Mouse (Mus musculus): ENCODE results near the gene Hs1bp3.

Gene Hs1bp3

DNA sequence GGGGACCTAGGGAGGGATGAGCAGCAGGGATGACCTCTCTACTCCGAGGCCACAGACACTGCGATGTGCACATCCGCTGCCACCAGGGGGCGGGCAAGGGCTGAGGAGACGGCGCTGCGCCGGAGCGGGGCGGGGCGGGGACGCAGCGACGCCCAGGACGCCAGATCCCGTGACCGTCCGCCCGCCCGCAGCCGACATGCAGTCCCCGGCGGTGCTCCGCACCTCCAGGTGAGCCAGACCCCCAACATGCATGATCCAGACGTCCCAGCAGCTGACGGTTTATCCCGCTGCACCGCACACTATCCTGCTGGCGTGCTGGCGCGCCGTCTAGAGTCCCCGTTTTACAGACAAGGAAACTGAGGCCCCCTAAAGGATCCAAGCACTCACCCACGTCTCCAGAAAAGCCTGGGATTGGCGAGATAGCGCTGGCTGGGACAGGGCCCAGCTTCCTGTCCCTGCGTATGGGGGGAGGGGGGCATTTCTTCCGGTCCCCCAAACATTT, at the start of gene Hs1bp3:
Hs1bp3 (plus strand) TSS at position 163 of the 502 bp plus-strand sequence.
- DNase-seq (ENCODE audit: low spot score in 2 of 2) = peak; percentile 63 to 79

DNA sequence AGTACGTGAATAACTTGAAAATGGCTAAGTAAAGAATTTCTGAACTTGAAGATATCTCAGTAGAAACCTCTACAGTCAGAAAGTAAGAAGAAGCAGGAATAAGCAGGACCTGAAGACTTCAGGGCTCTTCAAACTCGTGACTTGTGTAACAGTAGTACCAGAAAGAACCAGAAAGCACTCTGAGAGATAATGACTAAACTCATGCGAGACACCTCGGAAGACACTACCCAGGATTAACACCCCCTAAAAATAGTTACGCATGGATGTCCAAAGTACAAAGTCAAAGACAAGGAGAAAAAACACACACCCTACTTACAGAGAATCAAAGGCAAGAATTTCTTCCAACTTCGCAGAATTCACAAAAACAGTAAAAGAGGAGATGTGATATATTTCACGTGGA, 46.9 kb upstream of the Hs1bp3 start:
- no peak for DNase-seq (ENCODE audit: low spot score in 2 of 2)

DNA sequence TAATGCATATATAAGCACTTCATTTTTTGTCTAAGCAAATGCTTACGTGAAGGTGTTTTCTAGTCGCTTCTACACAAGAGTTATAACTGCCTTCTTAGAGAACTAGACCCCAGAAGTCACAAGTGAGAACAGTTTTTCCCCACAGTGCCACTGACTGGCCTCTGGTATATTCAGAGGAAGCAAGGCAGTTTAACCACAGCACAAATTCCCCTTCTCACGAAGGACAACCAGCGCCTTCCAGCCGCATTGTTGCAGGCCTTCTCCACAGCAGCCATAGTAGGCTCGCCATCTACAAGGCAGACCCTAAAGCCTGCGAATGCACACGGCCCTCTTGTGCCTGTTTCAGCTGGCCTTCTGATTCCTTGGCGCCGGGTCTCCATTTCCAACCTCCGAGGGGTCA, 43.6 kb upstream of the Hs1bp3 start:
- no peak for DNase-seq (ENCODE audit: low spot score in 2 of 2)

DNA sequence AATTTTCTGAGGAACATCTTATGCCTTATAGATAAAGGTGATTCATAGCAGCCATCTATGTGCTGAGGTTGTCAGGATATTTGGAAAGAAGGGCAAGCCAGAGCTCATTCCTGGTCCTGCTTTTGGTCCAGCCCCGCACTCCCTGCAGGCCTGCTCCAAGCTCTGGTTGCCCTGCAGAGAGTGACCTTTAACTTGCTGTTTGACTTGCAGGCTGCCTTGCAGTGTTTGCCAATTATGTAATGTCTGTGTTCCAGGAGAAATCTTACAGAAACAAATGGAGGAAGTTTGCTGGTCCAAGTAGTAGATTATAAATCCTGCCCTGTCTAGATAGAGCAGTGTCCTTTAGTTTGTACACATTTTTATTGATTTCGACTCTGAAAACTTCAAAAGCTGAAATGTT, 41.8 kb upstream of the Hs1bp3 start:
- DNase-seq (ENCODE audit: low spot score in 2 of 2) = no peak

GRCm38 (mm10) chr12:8273471-8274171, 39.6 kb upstream of the Hs1bp3 start:
- DNase-seq (ENCODE audit: low spot score in 2 of 2) = no peak

DNA sequence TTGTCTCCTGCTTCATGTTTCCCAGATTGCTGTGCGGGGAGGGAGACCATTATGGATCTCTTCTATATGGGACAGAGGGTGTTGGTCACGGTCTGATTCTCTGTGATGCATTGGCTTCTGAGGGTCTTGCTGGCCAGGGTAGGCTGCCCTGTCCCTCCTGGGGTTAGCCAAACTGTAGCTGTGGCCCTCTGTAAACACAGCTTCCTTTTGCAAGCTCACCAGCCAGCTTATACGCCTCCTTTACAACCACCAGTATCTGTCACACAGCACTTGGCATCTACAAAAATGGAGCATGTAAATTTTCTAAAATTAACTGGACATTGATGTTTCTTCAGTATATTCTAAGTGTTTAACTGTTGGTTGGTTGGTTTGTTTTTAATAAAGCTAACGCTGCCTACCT, 37.8 kb upstream of the Hs1bp3 start:
- DNase-seq (ENCODE audit: low spot score in 2 of 2) = no peak

GRCm38 (mm10) chr12:8281225-8282017, 31.8 kb upstream of the Hs1bp3 start:
- no peak for DNase-seq (ENCODE audit: low spot score in 2 of 2)

GRCm38 (mm10) chr12:8287970-8288369, 25.3 kb upstream of the Hs1bp3 start:
- DNase-seq (ENCODE audit: low spot score in 2 of 2) = no peak

DNA sequence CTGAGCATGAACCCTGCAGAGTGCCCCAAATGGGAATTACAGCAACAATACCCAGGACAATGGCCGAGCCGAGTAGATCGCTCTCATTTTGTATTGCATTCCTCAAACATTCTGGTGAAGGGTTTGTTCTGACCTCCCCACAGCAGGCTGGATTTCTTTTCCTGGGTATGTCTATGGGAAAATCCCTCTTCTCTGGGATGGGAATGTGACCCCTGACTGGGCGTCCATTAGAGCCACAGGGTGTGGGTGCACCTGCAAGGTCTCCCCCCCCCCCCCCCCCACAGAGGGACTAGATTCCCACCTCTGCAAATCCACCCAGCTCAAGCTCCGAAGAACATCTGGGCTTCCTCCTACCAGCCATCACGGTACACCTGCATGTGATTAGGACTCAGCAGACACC, 24.1 kb upstream of the Hs1bp3 start:
- no peak for DNase-seq (ENCODE audit: low spot score in 2 of 2)

- DNase-seq (ENCODE audit: low spot score in 2 of 2) = no peak
Measured at GRCm38 (mm10) chr12:8289499-8289898, 23.7 kb upstream of the Hs1bp3 start.

- no peak for DNase-seq (ENCODE audit: low spot score in 2 of 2)
Measured at GRCm38 (mm10) chr12:8291157-8291853, 21.9 kb upstream of the Hs1bp3 start.

- DNase-seq (ENCODE audit: low spot score in 2 of 2) = no peak
Measured at GRCm38 (mm10) chr12:8295307-8295913, 17.8 kb upstream of the Hs1bp3 start.

GRCm38 (mm10) chr12:8296154-8296553, 17.1 kb upstream of the Hs1bp3 start:
- DNase-seq (ENCODE audit: low spot score in 2 of 2) = no peak

- DNase-seq (ENCODE audit: low spot score in 2 of 2) = no peak
Measured at GRCm38 (mm10) chr12:8297586-8298214, 15.5 kb upstream of the Hs1bp3 start.

- DNase-seq (ENCODE audit: low spot score in 2 of 2) = no peak
Measured at GRCm38 (mm10) chr12:8298361-8299142, 14.7 kb upstream of the Hs1bp3 start.

- DNase-seq (ENCODE audit: low spot score in 2 of 2) = no peak
Measured at GRCm38 (mm10) chr12:8299143-8300110, 13.8 kb upstream of the Hs1bp3 start.

- DNase-seq (ENCODE audit: low spot score in 2 of 2) = no peak
Measured at GRCm38 (mm10) chr12:8300111-8300480, 13.1 kb upstream of the Hs1bp3 start.

DNA sequence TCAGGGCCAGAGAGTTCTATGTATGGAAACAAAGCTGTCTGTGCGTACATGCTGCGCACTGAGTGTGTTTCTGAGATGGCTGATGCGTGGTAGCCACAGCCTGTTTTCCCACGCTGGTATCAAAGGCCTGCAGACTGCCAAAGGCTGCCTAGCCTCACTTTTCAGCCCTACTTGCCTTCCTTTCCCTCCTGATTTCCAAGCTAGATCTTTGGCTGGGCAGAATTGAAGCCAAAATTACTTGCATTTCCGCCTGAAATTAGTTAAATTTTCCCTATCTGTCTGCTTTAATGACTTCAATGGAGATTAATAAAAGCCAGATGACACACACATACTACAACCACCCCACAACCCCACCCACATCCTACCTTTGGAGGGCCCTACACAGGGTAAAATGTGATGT, 12.7 kb upstream of the Hs1bp3 start:
- DNase-seq (ENCODE audit: low spot score in 2 of 2) = no peak

DNA sequence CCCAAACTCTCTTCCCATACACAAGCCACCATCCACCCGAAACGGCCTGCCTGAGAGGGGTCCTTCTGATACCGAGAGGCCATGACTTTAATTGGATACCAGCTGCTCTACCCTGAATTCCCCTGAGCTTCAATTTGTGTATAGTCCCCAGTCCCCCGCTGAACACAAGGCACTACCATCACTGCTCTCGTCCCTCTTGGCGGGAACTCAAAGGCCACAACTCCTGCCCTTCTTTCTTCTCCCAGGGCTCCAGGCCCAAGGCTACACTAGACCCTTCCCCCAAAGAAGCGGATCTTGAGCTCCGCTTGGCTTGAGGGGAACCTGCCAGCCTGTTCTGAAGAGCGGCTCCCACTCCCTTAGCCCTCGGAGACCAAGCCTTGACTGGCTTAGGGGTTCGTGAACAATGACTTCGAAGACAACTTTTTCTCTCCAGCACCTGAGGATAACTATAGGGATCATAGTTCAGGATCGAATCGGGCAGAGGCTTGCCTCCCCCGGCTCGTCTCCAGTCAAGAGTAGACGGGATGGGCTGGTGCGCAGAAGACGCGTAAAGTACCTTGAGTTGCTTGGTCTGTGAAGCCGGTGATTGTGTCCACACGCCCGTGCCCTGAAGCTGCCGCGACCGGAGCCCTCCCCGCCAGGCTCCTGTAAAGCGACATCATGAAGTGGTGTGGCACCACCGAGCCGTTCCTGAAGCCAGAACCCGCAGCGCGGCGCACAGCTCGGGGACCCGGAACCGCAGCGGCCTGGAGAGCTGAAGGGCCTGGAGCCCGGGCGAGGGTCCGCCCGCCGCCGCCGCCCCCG, 12.0 kb upstream of the Hs1bp3 start:
- DNase-seq (ENCODE audit: low spot score in 2 of 2) = no peak
